Mouse (Mus musculus): ENCODE measurements at regions not wholly inside any gene's neighbourhood (a gene's known extent, or its start where the extent isn't known, plus 50 kb on each side); places are given as distances from the start of the nearest gene placed in this dataset.
A peak's percentile ranks its signal among the peaks of the same experiment; 100 is the strongest.
"Not testable (repeated sequence)": the region's sequence is repeated elsewhere in the genome, so short reads cannot be mapped to it uniquely, and the experiment has no call there.

GRCm38 (mm10) chr12:115119134-115119826 lies 928.2 kb upstream of the Zfp386 start:
- not testable (repeated sequence) for DNase-seq (ENCODE audit: low read depth in 2 of 2, low spot score in 2 of 2)

- no peak for DNase-seq (ENCODE audit: low read depth in 2 of 2, low spot score in 2 of 2)
These were observed 926.3 kb upstream of the Zfp386 start for GRCm38 (mm10) chr12:115121259-115121658.

GRCm38 (mm10) chr12:115121899-115122298 lies 925.6 kb upstream of the Zfp386 start:
- no peak for DNase-seq (ENCODE audit: low read depth in 2 of 2, low spot score in 2 of 2)

- not testable (repeated sequence) for DNase-seq (ENCODE audit: low read depth in 2 of 2, low spot score in 2 of 2)
These were observed 914.6 kb upstream of the Zfp386 start for GRCm38 (mm10) chr12:115132930-115133329.

- peak in 1 of 2 experiments; percentile 0 for DNase-seq (ENCODE audit: low read depth in 2 of 2, low spot score in 2 of 2)
These were observed 902.1 kb upstream of the Zfp386 start for GRCm38 (mm10) chr12:115145407-115145806.

GRCm38 (mm10) chr12:115146471-115146870 lies 901.1 kb upstream of the Zfp386 start:
- DNase-seq (ENCODE audit: low read depth in 2 of 2, low spot score in 2 of 2), result not testable (repeated sequence)

- DNase-seq (ENCODE audit: low read depth in 2 of 2, low spot score in 2 of 2), result not testable (repeated sequence)
These were observed 895.6 kb upstream of the Zfp386 start for GRCm38 (mm10) chr12:115151967-115152366.

GRCm38 (mm10) chr12:115158231-115158630 lies 889.3 kb upstream of the Zfp386 start:
- DNase-seq (ENCODE audit: low read depth in 2 of 2, low spot score in 2 of 2), result not testable (repeated sequence)

GRCm38 (mm10) chr12:115158717-115159232 lies 888.7 kb upstream of the Zfp386 start:
- DNase-seq (ENCODE audit: low read depth in 2 of 2, low spot score in 2 of 2), result not testable (repeated sequence)

- DNase-seq (ENCODE audit: low read depth in 2 of 2, low spot score in 2 of 2), result peak in 1 of 2 experiments; percentile 1
These were observed 882.0 kb upstream of the Zfp386 start for GRCm38 (mm10) chr12:115165499-115165898.

GRCm38 (mm10) chr12:115166006-115166405 lies 881.5 kb upstream of the Zfp386 start:
- DNase-seq (ENCODE audit: low read depth in 2 of 2, low spot score in 2 of 2), result not testable (repeated sequence)

GRCm38 (mm10) chr12:115193482-115194103 lies 853.9 kb upstream of the Zfp386 start:
- peak; percentile 44 to 45 for DNase-seq (ENCODE audit: low read depth in 2 of 2, low spot score in 2 of 2)

GRCm38 (mm10) chr12:115197322-115198117 lies 850.0 kb upstream of the Zfp386 start:
- no peak for DNase-seq (ENCODE audit: low read depth in 2 of 2, low spot score in 2 of 2)

GRCm38 (mm10) chr12:115207833-115208448 lies 839.6 kb upstream of the Zfp386 start:
- DNase-seq (ENCODE audit: low read depth in 2 of 2, low spot score in 2 of 2), result not testable (repeated sequence)

- no peak for DNase-seq (ENCODE audit: low read depth in 2 of 2, low spot score in 2 of 2)
These were observed 824.9 kb upstream of the Zfp386 start for GRCm38 (mm10) chr12:115222671-115223070.

- DNase-seq (ENCODE audit: low read depth in 2 of 2, low spot score in 2 of 2), result peak in 1 of 2 experiments; percentile 7
These were observed 817.6 kb upstream of the Zfp386 start for GRCm38 (mm10) chr12:115229965-115230364.

- peak in 1 of 2 experiments; percentile 9 for DNase-seq (ENCODE audit: low read depth in 2 of 2, low spot score in 2 of 2)
These were observed 804.9 kb upstream of the Zfp386 start for GRCm38 (mm10) chr12:115242661-115243060.

GRCm38 (mm10) chr12:115247298-115247697 lies 800.2 kb upstream of the Zfp386 start:
- not testable (repeated sequence) for DNase-seq (ENCODE audit: low read depth in 2 of 2, low spot score in 2 of 2)

GRCm38 (mm10) chr12:115257802-115258201 lies 789.7 kb upstream of the Zfp386 start:
- DNase-seq (ENCODE audit: low read depth in 2 of 2, low spot score in 2 of 2), result no peak

- no peak for DNase-seq (ENCODE audit: low read depth in 2 of 2, low spot score in 2 of 2)
These were observed 788.8 kb upstream of the Zfp386 start for GRCm38 (mm10) chr12:115258744-115259143.

- DNase-seq (ENCODE audit: low read depth in 2 of 2, low spot score in 2 of 2), result peak; percentile 19 to 50
These were observed 785.1 kb upstream of the Zfp386 start for GRCm38 (mm10) chr12:115262431-115262830.

Data from CD8-positive naive resting alpha-beta T cell, adult 2 months (primary cell).